Mouse (Mus musculus) lung, postnatal 0 days (tissue): Measurements from ENCODE around the gene Cd209a. TPM values are rescaled to one million over a fixed set of nuclear protein-coding genes. Genes with fewer than 3 reads are reported as not detected.

ENCODE experiments used
- ATAC-seq: fragments of 200-750 bp; cut with Nextera tagmentation; 2 replicates; pipeline ENCODE4 v1.8.0; 2017; ENCODE audit warnings: moderate library complexity
- DNase-seq: peaks from one replicate; pipeline ENCODE4 v3.0.0-alpha.2; 2016; ENCODE audit warnings: low spot score
- H3K27ac ChIP-seq: fragments of 300-500 bp; sonication (generic); 2 replicates; pipeline ENCODE4 v1.5.1; 2014; ENCODE audit warnings: antibody characterized with exemption, mild to moderate bottlenecking, low read length, mixed read lengths
- H3K27me3 ChIP-seq: fragments of 300-500 bp; sonication (generic); replicated peaks from 2 replicates; pipeline ENCODE4 v1.6.1; 2014; ENCODE audit warnings: low read length, mixed read lengths; ENCODE audit not compliant: insufficient read depth
- H3K36me3 ChIP-seq: fragments of 300-500 bp; sonication (generic); 2 replicates; pipeline ENCODE4 v1.6.1; 2014; ENCODE audit warnings: low read length, mixed read lengths; ENCODE audit not compliant: insufficient read depth
- H3K4me1 ChIP-seq: fragments of 300-500 bp; sonication (generic); 2 replicates; pipeline ENCODE4 v1.6.1; 2014; ENCODE audit warnings: antibody characterized with exemption, low read depth, low read length, mixed read lengths; ENCODE audit not compliant: insufficient read depth
- H3K4me2 ChIP-seq: fragments of 300-500 bp; sonication (generic); replicated peaks from 2 replicates; pipeline ENCODE4 v1.6.1; 2014; ENCODE audit warnings: low read depth, mild to moderate bottlenecking, low read length, moderate library complexity, mixed read lengths
- H3K4me3 ChIP-seq: fragments of 300-500 bp; sonication (generic); 2 replicates; pipeline ENCODE4 v1.5.1; 2014; ENCODE audit warnings: low read depth, low read length
- H3K9ac ChIP-seq: fragments of 300-500 bp; sonication (generic); replicated peaks from 2 replicates; pipeline ENCODE4 v1.6.1; 2014; ENCODE audit warnings: low read depth, mild to moderate bottlenecking
- H3K9me3 ChIP-seq: fragments of 300-500 bp; sonication (generic); 2 replicates; pipeline ENCODE4 v1.6.1; 2016; ENCODE audit warnings: low read length, mixed read lengths
- CTCF ChIP-seq: IDR thresholded peaks from 2 replicates; pipeline ENCODE4 v1.5.1; 2016; ENCODE audit warnings: antibody characterized with exemption, mild to moderate bottlenecking
- EP300 ChIP-seq: IDR thresholded peaks from 2 replicates; pipeline ENCODE4 v1.6.1; 2016; ENCODE audit warnings: antibody characterized with exemption, mild to moderate bottlenecking, control low read depth
- WGBS: fragments of 180-500 bp; shearing (Covaris S2); extraction: QIAGEN DNeasy Blood & Tissue Kit; methylation state at CpG from one replicate; pipeline ENCODE4 v1.1.7; 2014; 5-methylcytosine and 5-hydroxymethylcytosine counted together
- microRNA-seq: library from miRNA; unstranded; fragments of <30 nt; microRNA quantifications from one replicate; pipeline ENCODE4, GENCODE M21; 2016
- polyA plus RNA-seq: library from polyadenylated mRNA; unstranded; fragments of >200 nt; fragmentation: Nextera tagmentation; extraction: Ambion mirVana; gene quantifications from 2 replicates; pipeline ENCODE4 v1.2.1, GENCODE M21; 2015

The Cd209a gene
- polyA plus RNA-seq, 1 experiment from 2014 or later, result 0.72 TPM

DNA sequence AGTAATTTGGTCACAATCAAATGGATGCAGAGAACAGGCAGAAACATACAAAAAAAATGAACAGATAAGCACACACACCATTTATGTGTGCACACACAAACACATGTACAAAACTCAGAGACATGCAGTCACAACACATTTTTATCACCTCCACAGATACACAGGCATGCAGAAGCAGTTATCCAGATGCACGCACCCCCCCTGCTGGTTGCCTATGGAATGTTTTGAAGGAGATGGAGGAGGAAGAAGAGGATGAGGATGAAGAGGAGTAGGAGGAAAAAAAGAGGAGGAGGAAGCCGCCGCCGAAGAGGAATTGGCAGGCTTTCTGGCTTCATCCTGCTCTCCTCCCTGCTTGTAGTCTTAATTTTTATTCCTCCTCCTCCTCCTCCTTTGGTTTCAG is 43.1 kb downstream of the Cd209a start:
- Histone ChIP-seq H3K27me3 (no peaks in the 10 kb centered on the region), H3K9ac (no peak overlapping the region), H3K36me3 (no peaks in the 10 kb centered on the region), H3K4me2 (no peak overlapping the region), H3K27ac (no peak overlapping the region), H3K4me1 (no peaks in the 10 kb centered on the region), H3K4me3 (no peak overlapping the region), H3K9me3 (no peaks in the 10 kb centered on the region)
- WGBS, result 71% methylated on average over 4 of the region's 4 CpGs
- no peak for ATAC-seq
- peak; percentile 55 for TF ChIP-seq CTCF
- TF ChIP-seq EP300, result no peak
- no peak for DNase-seq

DNA sequence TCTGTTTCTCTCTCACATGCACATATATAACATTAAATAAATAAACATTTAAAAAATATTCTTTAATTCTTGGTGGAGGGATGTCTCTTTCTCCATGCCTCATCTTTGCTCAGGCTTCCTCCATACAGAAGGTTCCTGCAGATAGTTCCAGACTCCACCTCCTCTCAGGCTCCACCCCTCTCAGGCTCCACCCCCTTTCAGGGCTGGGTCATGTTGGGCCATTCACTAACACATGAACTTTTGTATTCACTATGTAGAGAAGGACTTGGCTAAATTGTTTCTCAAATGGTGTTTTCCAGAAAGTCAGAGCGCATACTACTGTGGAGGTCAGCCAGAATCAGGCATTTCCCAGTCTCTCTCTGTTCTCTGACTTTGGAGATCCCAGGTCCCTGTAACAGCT is 47.3 kb downstream of the Cd209a start:
- no peaks in the 10 kb centered on the region for H3K9me3 ChIP-seq
- no peaks in the 10 kb centered on the region for H3K27me3 ChIP-seq
- no peak overlapping the region for H3K4me2 ChIP-seq
- TF ChIP-seq CTCF, result no peak
- no peak for TF ChIP-seq EP300
- H3K36me3 ChIP-seq, result no peaks in the 10 kb centered on the region
- no peak for ATAC-seq
- no peak overlapping the region for H3K4me3 ChIP-seq
- DNase-seq, result no peak
- no peak overlapping the region for H3K27ac ChIP-seq
- no peaks in the 10 kb centered on the region for H3K4me1 ChIP-seq
- WGBS, result 92% methylated on average over 1 of the region's 1 CpGs
- no peak overlapping the region for H3K9ac ChIP-seq

DNA sequence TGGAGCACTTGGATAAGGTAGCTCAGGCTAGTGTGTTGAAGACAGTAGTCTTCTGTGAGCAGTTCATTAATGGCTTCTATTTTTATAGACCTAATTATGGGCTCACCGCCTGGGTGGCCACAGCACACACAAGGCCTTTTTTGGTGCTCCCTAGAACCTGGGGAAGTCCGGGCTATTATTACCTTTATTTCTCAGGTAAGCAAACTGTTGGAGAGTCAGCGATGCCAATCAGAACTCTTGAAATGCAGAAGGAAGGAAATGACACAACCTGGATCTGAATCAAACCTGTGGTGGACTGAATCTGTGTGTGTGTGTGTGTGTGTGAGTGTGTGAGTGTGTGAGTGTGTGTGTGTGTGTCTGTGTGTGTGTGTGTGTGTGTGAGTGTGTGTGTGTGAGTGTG is 54.7 kb downstream of the Cd209a start, which contains the start of gene Fcer2a:
Gene Fcer2a (minus strand): TSS at position 55 of the 400 bp plus-strand sequence.
- TF ChIP-seq EP300 (no peak), CTCF (no peak)
- Histone ChIP-seq H3K36me3 (no peaks in the 10 kb centered on the region), H3K4me3 (no peak within 1 kb of the TSS), H3K9ac (no peak within 1 kb of the TSS), H3K4me2 (no peak within 1 kb of the TSS), H3K27ac (no peak within 1 kb of the TSS), H3K9me3 (no peaks in the 10 kb centered on the region), H3K27me3 (no peaks in the 10 kb centered on the region), H3K4me1 (no peaks in the 10 kb centered on the region)
- DNase-seq, result no peak
- 76% methylated on average over 3 of the region's 3 CpGs for WGBS
- no peak for ATAC-seq

Small RNA genes within 50 kb of the gene (microRNA-seq; reads per million reads assigned to microRNA genes)
- gene Gm24934, result not detected

Other genes starting within 250 kb of the Cd209a start
- 38.5 and 40.0 TPM in 2 replicates for gene Mcoln1, start 248.5 kb downstream of the Cd209a start, polyA plus RNA-seq
- 18.1 and 19.0 TPM in 2 replicates for gene Pnpla6, start 233.6 kb downstream of the Cd209a start, polyA plus RNA-seq
- gene C330021F23Rik, start 181.0 kb downstream of the Cd209a start, polyA plus RNA-seq, result 0.25 and 0.36 TPM in 2 replicates
- 5.7 and 6.5 TPM in 2 replicates for gene Camsap3, start 161.7 kb downstream of the Cd209a start, polyA plus RNA-seq
- gene Xab2, start 127.7 kb downstream of the Cd209a start, polyA plus RNA-seq, result 34.2 and 37.3 TPM in 2 replicates
- 117 and 119 TPM in 2 replicates for gene Pet100, start 127.4 kb downstream of the Cd209a start, polyA plus RNA-seq
- 0.08 TPM in 1 of 2 replicates, not detected in the other for gene Pcp2, start 123.4 kb downstream of the Cd209a start, polyA plus RNA-seq
- gene Stxbp2, start 118.0 kb downstream of the Cd209a start, polyA plus RNA-seq, result 87.1 and 94.2 TPM in 2 replicates
- not detected in 2 replicates for gene Retn, start 93.2 kb downstream of the Cd209a start, polyA plus RNA-seq
- gene Mcemp1, start 83.2 kb downstream of the Cd209a start, polyA plus RNA-seq, result 19.3 and 20.2 TPM in 2 replicates
- gene Fcor, start 76.6 kb downstream of the Cd209a start, polyA plus RNA-seq, result 6.9 and 9.1 TPM in 2 replicates
- 29.2 and 30.0 TPM in 2 replicates for gene Trappc5, start 72.7 kb downstream of the Cd209a start, polyA plus RNA-seq
- 0.14 and 1.2 TPM in 2 replicates for gene Fcer2a, start 54.8 kb downstream of the Cd209a start, polyA plus RNA-seq
- gene Clec4g, start 28.3 kb downstream of the Cd209a start, polyA plus RNA-seq, result 0.88 and 1.1 TPM in 2 replicates
- not detected in 2 replicates for gene Cd209e, start 105.3 kb upstream of the Cd209a start, polyA plus RNA-seq
- not detected in 2 replicates for gene Cd209d, start 129.6 kb upstream of the Cd209a start, polyA plus RNA-seq
- gene Cd209b, start 177.9 kb upstream of the Cd209a start, polyA plus RNA-seq, result not detected in 2 replicates
- gene Cd209c, start 205.8 kb upstream of the Cd209a start, polyA plus RNA-seq, result 0.17 and 0.26 TPM in 2 replicates